Mouse (Mus musculus): ENCODE measurements around the gene Rftn1.

DNA sequence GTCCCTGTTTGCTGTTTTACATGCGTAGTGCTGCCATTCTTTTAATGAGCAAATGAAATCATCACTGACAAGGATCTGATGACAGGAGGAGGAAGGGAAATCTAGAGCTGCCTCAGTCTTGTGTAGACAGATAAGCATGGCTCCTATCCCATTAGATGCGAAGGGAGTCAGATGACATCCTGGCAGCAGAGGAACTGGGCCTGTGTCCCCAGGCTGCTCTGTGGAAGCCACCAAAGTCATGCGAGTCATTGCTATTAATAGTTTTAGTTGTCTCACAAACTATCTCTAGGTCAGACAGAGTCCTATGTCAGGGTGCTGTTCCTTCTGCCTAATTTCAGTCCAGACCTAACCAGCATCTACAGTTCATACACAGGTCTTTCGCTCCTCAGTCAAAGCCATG is 70.4 kb downstream of the Rftn1 start:
- TF ChIP-seq ZNF384 (IDR thresholded peaks at IDR 0.05; ENCODE audit: low read depth, low read length): no peak
- no peak for TF ChIP-seq CHD2 (IDR thresholded peaks at IDR 0.05; ENCODE audit: low read depth, low read length)
- no peak for TF ChIP-seq HCFC1 (IDR thresholded peaks at IDR 0.05; ENCODE audit: borderline replicate concordance, insufficient read depth, low read length)
- no peak for TF ChIP-seq MAFK (IDR thresholded peaks at IDR 0.05; ENCODE audit: insufficient read depth, low read depth, low read length)
